Mouse (Mus musculus) central nervous system, embryonic 14 days (tissue): ENCODE data around the gene Eef2. TPM values are rescaled to one million over a fixed set of nuclear protein-coding genes. Genes with fewer than 3 reads are reported as not detected.

ENCODE experiments used
- polyA plus RNA-seq: library from polyadenylated mRNA; depleted of rRNA; stranded (reverse); fragments of >200 nt; gene quantifications from 2 replicates; pipeline ENCODE4 v1.2.3, GENCODE M21; 2012; rRNA removed

The Eef2 gene
- polyA plus RNA-seq = 1,386 and 1,461 TPM in 2 replicates

GRCm38 (mm10) chr10:81176466-81177271 lies at the start of gene Eef2:
TSS of gene Eef2 (plus strand) at chr10:81176631.

DNA sequence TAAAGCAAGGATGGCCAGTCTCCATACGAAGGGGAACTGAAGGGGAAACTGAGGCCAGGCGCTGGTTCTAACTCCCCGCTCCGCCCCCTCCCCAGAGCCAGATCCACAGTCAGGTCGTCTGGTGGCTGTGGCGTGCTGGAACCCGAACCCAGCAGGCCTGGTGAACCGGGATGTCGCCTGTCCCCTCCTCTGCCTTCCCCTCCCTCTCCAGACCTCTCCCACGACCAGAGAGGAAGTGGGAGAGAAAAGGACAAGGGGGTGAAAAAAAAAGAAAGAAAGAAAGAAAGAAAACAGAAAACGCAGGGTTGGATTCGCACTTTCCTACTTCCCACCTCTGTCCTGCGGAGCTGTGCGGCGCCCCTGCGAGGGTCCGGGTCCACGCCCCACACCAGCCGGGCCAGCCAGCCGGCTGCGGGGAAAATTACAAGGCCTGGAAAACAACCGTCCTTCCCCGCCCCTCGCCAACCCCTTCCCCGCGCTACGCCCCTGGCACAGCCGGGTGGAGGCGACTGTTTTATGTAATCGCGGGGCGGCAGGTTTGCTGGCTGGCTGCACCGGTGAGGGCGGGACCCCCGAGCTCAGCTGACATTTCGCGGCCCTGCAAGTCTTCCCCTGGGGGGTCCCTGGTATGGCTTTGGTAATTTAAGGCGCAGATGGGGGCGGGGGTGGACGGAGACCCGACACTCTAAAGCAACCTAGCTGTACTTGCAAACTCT lies 41.3 kb upstream of the Eef2 start, which contains the start of gene Zbtb7a:
Zbtb7a (plus strand) TSS at position 255 of the 716 bp plus-strand sequence.

DNA sequence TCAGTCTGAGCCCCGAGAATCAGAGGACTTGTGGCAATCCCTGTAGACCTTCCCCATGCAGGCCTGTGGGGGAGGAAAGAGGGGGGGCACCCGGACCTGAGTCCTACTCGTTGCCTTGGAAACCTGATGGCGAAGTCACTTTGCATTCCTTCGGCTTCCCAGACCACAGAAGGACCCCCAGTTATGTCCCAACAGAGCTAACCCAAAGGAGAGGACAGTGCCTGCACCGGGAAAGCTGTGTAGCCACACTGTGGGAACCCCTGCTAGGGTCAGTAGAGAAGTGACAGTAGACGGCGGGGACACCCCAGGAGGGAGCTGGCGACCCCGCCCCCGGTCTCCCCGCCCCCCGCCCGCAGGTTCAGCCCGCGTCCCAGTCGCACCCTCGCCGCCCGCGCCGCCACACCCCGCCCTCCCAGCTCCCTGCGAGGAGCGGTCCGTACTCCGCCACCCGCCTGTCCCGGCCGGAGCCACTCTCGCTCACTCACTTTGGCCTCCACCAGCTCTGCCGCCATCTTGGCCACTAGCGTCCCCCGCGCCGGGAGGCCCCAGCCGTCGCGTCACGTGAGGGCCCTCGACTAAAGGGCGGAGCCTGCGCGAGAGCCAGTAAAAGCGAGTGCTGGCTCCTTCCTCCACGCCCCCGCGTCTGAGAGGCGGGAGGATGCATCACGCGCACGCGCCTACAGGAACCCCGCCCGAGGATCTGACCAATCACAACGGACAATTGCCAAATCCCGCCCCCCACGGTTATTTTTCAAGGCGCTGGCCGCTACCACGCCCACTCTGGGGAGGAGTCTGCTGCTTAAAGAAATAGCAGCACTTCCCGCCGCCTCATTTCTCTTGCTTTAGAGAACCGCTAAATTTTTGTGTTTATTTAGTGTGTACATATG lies 9.0 kb upstream of the Eef2 start, which contains the start of gene Pias4:
Pias4 (minus strand) TSS at position 724 of the 887 bp plus-strand sequence.

GRCm38 (mm10) chr10:81182336-81183333 lies 6.2 kb downstream of the Eef2 start, which contains the start of gene Dapk3:
TSS of gene Dapk3 (plus strand) at chr10:81183005.

GRCm38 (mm10) chr10:81183805-81184204 lies 7.4 kb downstream of the Eef2 start, which contains the start of gene 4930442H23Rik:
TSS of gene 4930442H23Rik (minus strand) at chr10:81183849.

GRCm38 (mm10) chr10:81201807-81202758 lies 25.7 kb downstream of the Eef2 start, which contains the start of gene Nmrk2:
TSS of gene Nmrk2 (minus strand) at chr10:81202051.

DNA sequence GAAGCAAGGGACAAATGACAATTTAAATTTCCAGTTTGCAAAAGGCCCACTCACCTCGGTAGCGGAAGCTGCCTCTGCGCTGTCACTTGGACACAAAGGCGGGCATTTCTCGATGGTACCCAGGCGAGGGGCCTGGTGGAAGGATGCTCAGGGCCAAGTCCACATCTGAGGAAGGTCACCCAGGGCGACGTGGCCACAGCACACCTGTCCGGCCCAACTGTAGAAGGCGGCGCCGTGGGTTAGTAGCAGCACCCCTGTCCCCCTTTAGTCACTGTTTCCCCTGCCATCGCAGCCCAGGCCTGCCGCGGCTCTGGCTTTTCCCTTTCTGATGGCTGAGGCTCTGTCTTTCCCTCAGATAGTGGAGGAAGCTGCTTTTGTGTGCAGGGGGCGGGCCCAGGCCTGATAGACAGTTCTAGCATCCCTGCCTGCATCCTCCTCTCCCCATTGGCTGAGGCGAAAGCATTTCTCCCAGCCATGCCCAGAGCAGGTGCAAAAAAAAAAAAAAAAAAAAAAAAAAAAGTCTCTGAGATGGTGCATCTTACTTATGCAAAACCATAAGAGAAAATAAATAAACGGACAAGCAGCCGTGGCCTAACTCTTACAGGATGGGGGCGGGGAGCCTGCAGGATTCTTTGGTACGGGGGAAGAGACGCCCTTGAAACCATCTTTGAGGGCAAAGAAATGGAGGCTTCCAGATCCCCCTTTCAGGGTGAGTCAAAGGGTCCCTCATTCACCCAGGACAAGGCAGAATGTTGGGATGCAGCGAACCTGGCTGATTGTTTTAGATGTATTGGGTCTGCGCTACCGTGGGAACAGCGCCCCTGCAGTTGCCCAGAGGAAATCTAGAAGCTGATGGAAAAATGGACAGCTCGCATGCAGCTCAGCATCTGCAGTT lies 54.3 kb downstream of the Eef2 start, which contains the start of gene Atcay:
Atcay (minus strand) TSS at position 396 of the 895 bp plus-strand sequence.

Other genes starting within 250 kb of the Eef2 start
- gene Gadd45b, start 246.6 kb upstream of the Eef2 start, polyA plus RNA-seq = 11.8 and 18.5 TPM in 2 replicates
- gene Gng7, start 161.7 kb upstream of the Eef2 start, polyA plus RNA-seq = 10.9 and 12.3 TPM in 2 replicates
- 37.6 and 39.8 TPM in 2 replicates for gene Diras1, start 151.0 kb upstream of the Eef2 start, polyA plus RNA-seq
- 53.7 and 54.5 TPM in 2 replicates for gene Slc39a3, start 139.2 kb upstream of the Eef2 start, polyA plus RNA-seq
- gene Sgta, start 116.5 kb upstream of the Eef2 start, polyA plus RNA-seq = 278 and 296 TPM in 2 replicates
- gene Thop1, start 106.6 kb upstream of the Eef2 start, polyA plus RNA-seq = 68.1 and 69.3 TPM in 2 replicates
- 0.23 and 0.35 TPM in 2 replicates for gene Creb3l3, start 77.8 kb upstream of the Eef2 start, polyA plus RNA-seq
- 179 and 186 TPM in 2 replicates for gene Map2k2, start 70.7 kb upstream of the Eef2 start, polyA plus RNA-seq
- 10.6 and 12.4 TPM in 2 replicates for gene Zbtb7a, start 41.4 kb upstream of the Eef2 start, polyA plus RNA-seq
- gene Pias4, start 8.7 kb upstream of the Eef2 start, polyA plus RNA-seq = 41.9 and 42.9 TPM in 2 replicates
- 78.9 and 87.7 TPM in 2 replicates for gene Dapk3, start 6.4 kb downstream of the Eef2 start, polyA plus RNA-seq
- gene 4930442H23Rik, start 7.2 kb downstream of the Eef2 start, polyA plus RNA-seq = not detected in 2 replicates
- gene Nmrk2, start 25.4 kb downstream of the Eef2 start, polyA plus RNA-seq = 0.14 and 0.18 TPM in 2 replicates
- 103 and 115 TPM in 2 replicates for gene Atcay, start 54.2 kb downstream of the Eef2 start, polyA plus RNA-seq
- gene Zfr2, start 56.5 kb downstream of the Eef2 start, polyA plus RNA-seq = 56.2 and 61.9 TPM in 2 replicates
- 27.4 and 30.6 TPM in 2 replicates for gene Matk, start 76.3 kb downstream of the Eef2 start, polyA plus RNA-seq
- gene Mrpl54, start 90.3 kb downstream of the Eef2 start, polyA plus RNA-seq = 88.3 and 93.2 TPM in 2 replicates
- 42.9 and 51.3 TPM in 2 replicates for gene Apba3, start 90.3 kb downstream of the Eef2 start, polyA plus RNA-seq
- gene Tjp3, start 115.0 kb downstream of the Eef2 start, polyA plus RNA-seq = 4.5 and 4.8 TPM in 2 replicates
- gene Pip5k1c, start 116.3 kb downstream of the Eef2 start, polyA plus RNA-seq = 190 and 197 TPM in 2 replicates
- 43.9 and 45.0 TPM in 2 replicates for gene Cactin, start 144.5 kb downstream of the Eef2 start, polyA plus RNA-seq
- gene Tbxa2r, start 152.1 kb downstream of the Eef2 start, polyA plus RNA-seq = 3.5 and 4.3 TPM in 2 replicates
- gene Gipc3, start 166.6 kb downstream of the Eef2 start, polyA plus RNA-seq = 0.04 and 0.13 TPM in 2 replicates
- gene Hmg20b, start 173.8 kb downstream of the Eef2 start, polyA plus RNA-seq = 68.8 and 75.6 TPM in 2 replicates
- gene Mfsd12, start 180.9 kb downstream of the Eef2 start, polyA plus RNA-seq = 10.2 and 11.7 TPM in 2 replicates
- 0.14 and 0.44 TPM in 2 replicates for gene 4930404N11Rik, start 189.2 kb downstream of the Eef2 start, polyA plus RNA-seq
- gene Fzr1, start 201.9 kb downstream of the Eef2 start, polyA plus RNA-seq = 130 and 138 TPM in 2 replicates
- 65.9 and 67.3 TPM in 2 replicates for gene Dohh, start 207.8 kb downstream of the Eef2 start, polyA plus RNA-seq
- 6.7 and 7.1 TPM in 2 replicates for gene Gm48551, start 207.8 kb downstream of the Eef2 start, polyA plus RNA-seq
- gene Gm48552, start 212.4 kb downstream of the Eef2 start, polyA plus RNA-seq = 8.2 and 10.2 TPM in 2 replicates
- 3.1 and 3.9 TPM in 2 replicates for gene Smim24, start 216.4 kb downstream of the Eef2 start, polyA plus RNA-seq